Mouse (Mus musculus) CD4-positive naive resting alpha-beta T cell, adult 57 days (primary cell): ENCODE measurements around the gene Hdlbp. TPM values are rescaled to one million over a fixed set of nuclear protein-coding genes. Genes with fewer than 3 reads are reported as not detected.

Source experiments
- total RNA-seq: library from RNA; stranded (reverse); gene quantifications from one replicate; pipeline ENCODE4 v1.2.4, GENCODE M21; 2023

Hdlbp gene
- 112 TPM for total RNA-seq

GRCm38 (mm10) chr1:93478586-93479475, at the start of gene Hdlbp:
Hdlbp (minus strand) TSS chr1:93478815.

GRCm38 (mm10) chr1:93511585-93512350, 33.2 kb upstream of the Hdlbp start, which contains the start of gene Farp2:
Farp2 (plus strand) TSS chr1:93512079.

GRCm38 (mm10) chr1:93373665-93374064, 105.0 kb downstream of the Hdlbp start, which contains the start of gene Ano7:
Ano7 (plus strand) TSS chr1:93373930.

Other genes starting within 250 kb of the Hdlbp start
- 2.8 TPM for gene Sned1, start 243.0 kb downstream of the Hdlbp start, total RNA-seq
- 15.3 TPM for gene Mterf4, start 172.9 kb downstream of the Hdlbp start, total RNA-seq
- 23.4 TPM for gene Ppp1r7, start 136.0 kb downstream of the Hdlbp start, total RNA-seq
- 0.68 TPM for gene Pask, start 135.3 kb downstream of the Hdlbp start, total RNA-seq
- not detected for gene Ano7, start 104.9 kb downstream of the Hdlbp start, total RNA-seq
- 6.1 TPM for gene Farp2, start 33.3 kb upstream of the Hdlbp start, total RNA-seq
- gene Stk25, start 179.8 kb upstream of the Hdlbp start, total RNA-seq: 113 TPM
- gene Bok, start 206.8 kb upstream of the Hdlbp start, total RNA-seq: 0.53 TPM